Mouse (Mus musculus) spleen, adult 2 months (tissue): ENCODE measurements around the gene Stk39.

Source experiments
- CTCF ChIP-seq: fragments of 200-500 bp; IDR thresholded peaks from 2 replicates; pipeline ENCODE4 v1.5.1; 2011; ENCODE audit warnings: mild to moderate bottlenecking, inconsistent platforms; ENCODE audit not compliant: insufficient read depth, insufficient read length, insufficient replicate concordance; ENCODE audit errors: extremely low read depth
- POLR2A ChIP-seq: fragments of 200-500 bp; IDR thresholded peaks from 2 replicates; pipeline ENCODE4 v1.6.1; 2011; ENCODE audit warnings: low read depth, low read length, inconsistent platforms

DNA sequence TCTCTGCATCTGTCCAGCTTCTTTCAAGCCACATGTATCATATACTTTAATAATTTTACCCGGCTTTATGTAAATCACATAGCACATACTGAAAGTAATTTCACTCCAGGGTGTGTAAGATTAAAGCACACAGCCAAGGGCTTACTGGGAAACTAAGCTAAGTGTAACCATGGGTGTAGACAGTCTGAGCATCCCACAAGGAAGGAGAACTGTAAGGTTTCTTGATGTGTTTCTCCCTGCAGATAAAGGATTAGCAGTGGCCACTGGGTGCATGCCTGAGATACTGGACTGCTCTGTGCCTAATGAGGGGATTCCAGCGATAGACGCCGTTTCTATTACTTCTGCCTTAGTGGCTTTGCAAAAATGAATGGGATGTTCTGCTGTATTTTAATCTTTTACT, 14.2 kb upstream of the Stk39 start:
- TF ChIP-seq POLR2A: no peak
- TF ChIP-seq CTCF: no peak
